In genomic region chr4:118711656-118712055, GRCm38 (mm10) we compare ENCODE assay signal across 23 mouse cellular contexts. TPM values are rescaled to one million over a fixed set of nuclear protein-coding genes. Genes with fewer than 3 reads are reported as not detected.
"Had no signal": no experiment of that assay in that cellular context is flagged by ENCODE, and none has a peak within 500 bp of the region (broad histone marks: within the 10 kb centered on the region; RNA-seq: fewer than 3 reads in every experiment).

No protein-coding gene starts in this region.

- H3K9me3 ChIP-seq: midbrain, embryonic 10.5 days; midbrain, embryonic 12.5 days; neural tube, embryonic 13.5 days had no signal

- H3K4me3 ChIP-seq: midbrain, embryonic 10.5 days; midbrain, embryonic 12.5 days; myocyte; neural tube, embryonic 13.5 days had no signal

- H3K4me1 ChIP-seq: midbrain, embryonic 12.5 days; neural tube, embryonic 13.5 days had no signal

- H3K4me2 ChIP-seq: lung, embryonic 14.5 days; midbrain, embryonic 12.5 days; neural tube, embryonic 13.5 days had no signal

- H3K36me3 ChIP-seq: midbrain, embryonic 10.5 days; midbrain, embryonic 12.5 days; neural tube, embryonic 13.5 days had no signal

- DNase-seq: lung, adult 18-20 months; lung, embryonic 14.5 days; lung, postnatal 10 days; lung, postnatal 4 days; midbrain, embryonic 14.5 days; right cerebral cortex, postnatal 14 days; thymus, adult 18-20 months; thymus, postnatal 14 days; thymus, postnatal 36 days had no signal

- H3K27ac ChIP-seq: midbrain, embryonic 10.5 days; midbrain, embryonic 12.5 days; neural tube, embryonic 13.5 days had no signal

- H3K9ac ChIP-seq: lung, embryonic 14.5 days; midbrain, embryonic 12.5 days; neural tube, embryonic 13.5 days had no signal

- ATAC-seq: midbrain, embryonic 16.5 days had no signal

- H3K27me3 ChIP-seq: midbrain, embryonic 12.5 days; neural tube, embryonic 13.5 days had no signal

RNA-seq across cellular contexts. Expression of gene Olfr1340, which starts 8.3 kb away (rescaled TPM):
- total RNA-seq: megakaryocyte, adult 5-6 weeks; megakaryocyte-erythroid progenitor cell, adult 5-6 weeks; neutrophil, adult 5-6 weeks had no signal
- polyA plus RNA-seq: lung, embryonic 14.5 days; lung, embryonic 16.5 days; midbrain, embryonic 10.5 days; midbrain, embryonic 12.5 days; midbrain, embryonic 14.5 days; midbrain, embryonic 16.5 days; myocyte; neural tube, embryonic 11.5 days; neural tube, embryonic 13.5 days; spleen, adult 2 months; stomach, embryonic 14.5 days; stomach, embryonic 16.5 days; thymus, postnatal 0 days had no signal

RNA-seq across cellular contexts. Expression of gene Olfr1341, which starts 8.3 kb away (rescaled TPM):
- total RNA-seq: megakaryocyte, adult 5-6 weeks; megakaryocyte-erythroid progenitor cell, adult 5-6 weeks; neutrophil, adult 5-6 weeks had no signal
- polyA plus RNA-seq: lung, embryonic 14.5 days; lung, embryonic 16.5 days; midbrain, embryonic 10.5 days; midbrain, embryonic 12.5 days; midbrain, embryonic 14.5 days; midbrain, embryonic 16.5 days; myocyte; neural tube, embryonic 11.5 days; neural tube, embryonic 13.5 days; spleen, adult 2 months; stomach, embryonic 14.5 days; stomach, embryonic 16.5 days; thymus, postnatal 0 days had no signal

RNA-seq across cellular contexts. Expression of gene Olfr1342, which starts 19.1 kb away (rescaled TPM):
- total RNA-seq: megakaryocyte, adult 5-6 weeks; megakaryocyte-erythroid progenitor cell, adult 5-6 weeks; neutrophil, adult 5-6 weeks had no signal
- polyA plus RNA-seq: midbrain, embryonic 10.5 days; midbrain, embryonic 12.5 days; midbrain, embryonic 14.5 days; midbrain, embryonic 16.5 days; myocyte; neural tube, embryonic 11.5 days; neural tube, embryonic 13.5 days; spleen, adult 2 months; stomach, embryonic 14.5 days; stomach, embryonic 16.5 days; thymus, postnatal 0 days had no signal

RNA-seq across cellular contexts. Expression of gene Olfr1339, which starts 20.3 kb away (rescaled TPM):
- total RNA-seq: megakaryocyte, adult 5-6 weeks; megakaryocyte-erythroid progenitor cell, adult 5-6 weeks; neutrophil, adult 5-6 weeks had no signal
- polyA plus RNA-seq: lung, embryonic 14.5 days; lung, embryonic 16.5 days; midbrain, embryonic 10.5 days; midbrain, embryonic 12.5 days; midbrain, embryonic 14.5 days; midbrain, embryonic 16.5 days; myocyte; neural tube, embryonic 11.5 days; neural tube, embryonic 13.5 days; spleen, adult 2 months; stomach, embryonic 14.5 days; stomach, embryonic 16.5 days; thymus, postnatal 0 days had no signal

RNA-seq across cellular contexts. Expression of gene Olfr1338, which starts 46.9 kb away (rescaled TPM):
- total RNA-seq: megakaryocyte, adult 5-6 weeks; megakaryocyte-erythroid progenitor cell, adult 5-6 weeks; neutrophil, adult 5-6 weeks had no signal
- polyA plus RNA-seq: lung, embryonic 14.5 days; lung, embryonic 16.5 days; midbrain, embryonic 10.5 days; midbrain, embryonic 12.5 days; midbrain, embryonic 14.5 days; midbrain, embryonic 16.5 days; myocyte; neural tube, embryonic 11.5 days; neural tube, embryonic 13.5 days; spleen, adult 2 months; stomach, embryonic 14.5 days; stomach, embryonic 16.5 days; thymus, postnatal 0 days had no signal
